Mouse (Mus musculus) B cell, adult 67 days (primary cell): ENCODE measurements around the gene Oxa1l. TPM values are rescaled to one million over a fixed set of nuclear protein-coding genes. Genes with fewer than 3 reads are reported as not detected.

Experiments
- total RNA-seq, 2 experiments: library from RNA; stranded (reverse); gene quantifications; 4 replicates each; pipeline ENCODE4 v1.2.4; 2023

Gene Oxa1l
- 100 to 1,000 TPM in 1 of 2 experiments, 10 to 100 TPM in 1; 92.5 to 102 TPM for total RNA-seq

DNA sequence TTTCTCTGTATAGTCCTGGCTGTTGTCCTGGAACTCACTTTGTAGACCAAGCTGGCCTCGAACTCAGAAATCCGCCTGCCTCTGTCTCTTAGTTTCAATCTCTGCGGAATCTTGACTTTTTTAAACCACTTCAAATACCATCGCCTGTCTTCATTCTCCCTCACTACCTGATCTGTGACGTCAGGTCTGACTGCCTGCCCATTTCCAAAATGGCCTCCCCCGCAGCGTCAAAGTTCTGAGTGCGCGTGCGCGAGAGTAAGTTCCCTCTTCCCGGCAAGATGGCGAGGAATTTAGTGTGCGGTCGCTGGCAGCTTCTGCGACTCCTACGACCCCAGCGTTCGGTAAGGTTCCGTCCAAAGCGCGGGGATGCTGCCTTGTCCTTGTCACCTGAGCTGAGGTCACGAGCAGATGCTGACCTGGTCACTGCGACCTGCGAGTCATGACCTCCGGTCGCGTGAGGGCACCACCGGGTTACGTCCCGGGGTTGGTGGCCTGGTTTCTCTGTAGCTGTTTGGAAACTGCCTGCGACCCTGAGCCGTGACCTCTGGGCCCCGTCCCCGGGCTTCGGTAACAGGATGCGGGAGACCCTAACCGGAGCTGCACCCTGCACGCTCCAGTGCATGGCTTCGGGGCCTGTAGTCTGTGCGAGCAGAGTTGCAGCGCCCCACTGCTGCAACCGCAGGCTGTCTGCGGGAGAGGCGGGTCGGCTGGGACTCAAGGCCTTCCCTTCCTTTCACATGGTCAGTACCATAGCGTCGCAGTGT, at the start of gene Oxa1l:
Oxa1l (plus strand) TSS at position 258 of the 764 bp plus-strand sequence.

DNA sequence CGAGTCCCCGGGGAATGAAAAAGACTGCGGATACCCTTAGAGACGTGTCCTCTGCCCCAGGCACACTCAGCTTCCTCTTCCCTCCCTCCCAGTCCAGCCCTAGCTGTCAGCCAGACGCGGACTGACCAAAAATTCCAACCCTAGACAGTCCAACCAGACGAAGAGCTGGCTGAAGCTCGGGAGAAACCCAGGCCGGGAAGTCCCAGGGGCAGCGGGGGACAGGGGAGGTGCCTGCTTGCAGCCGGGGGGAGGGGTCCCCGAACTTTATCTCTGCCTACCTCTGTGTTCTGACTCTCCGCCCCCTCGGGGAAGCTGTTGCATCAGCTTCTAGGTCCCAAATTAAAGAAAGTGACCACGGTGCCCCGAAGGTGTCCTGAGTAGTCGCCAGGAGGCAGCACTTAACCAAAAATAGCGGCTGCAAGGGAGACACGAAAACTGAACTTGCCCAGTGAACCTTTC, 57.0 kb downstream of the Oxa1l start, which contains the start of gene Slc7a7:
Slc7a7 (minus strand) TSS at position 158 of the 459 bp plus-strand sequence.

Other genes starting within 250 kb of the Oxa1l start
- 100 to 1,000 TPM; 129 to 138 TPM for gene Dad1, start 106.7 kb upstream of the Oxa1l start, total RNA-seq
- gene Abhd4, start 106.6 kb upstream of the Oxa1l start, total RNA-seq = 10 to 100 TPM in 1 of 2 experiments, 1 to 10 TPM in 1; 6.2 to 11.6 TPM
- under 1 TPM; 0.09 to 0.17 TPM for gene Olfr49, start 75.9 kb upstream of the Oxa1l start, total RNA-seq
- 1 to 10 TPM; 5.7 to 7.1 TPM for gene Slc7a7, start 56.9 kb downstream of the Oxa1l start, total RNA-seq
- gene Mrpl52, start 66.1 kb downstream of the Oxa1l start, total RNA-seq = 100 to 1,000 TPM in 1 of 2 experiments, 10 to 100 TPM in 1; 82.4 to 121 TPM
- gene Mmp14, start 70.8 kb downstream of the Oxa1l start, total RNA-seq = under 1 TPM in 1 of 2 experiments, not detected in 1; 0.90 TPM
- gene Lrp10, start 103.3 kb downstream of the Oxa1l start, total RNA-seq = 100 to 1,000 TPM; 186 to 221 TPM
- 1 to 10 TPM; 1.5 TPM for gene Rem2, start 115.3 kb downstream of the Oxa1l start, total RNA-seq
- gene Prmt5, start 156.7 kb downstream of the Oxa1l start, total RNA-seq = 10 to 100 TPM; 35.7 to 39.8 TPM
- gene Haus4, start 193.8 kb downstream of the Oxa1l start, total RNA-seq = 10 to 100 TPM; 11.6 to 13.0 TPM
- gene Ajuba, start 216.7 kb downstream of the Oxa1l start, total RNA-seq = not detected
- 1 to 10 TPM; 6.0 to 7.2 TPM for gene 4931414P19Rik, start 245.2 kb downstream of the Oxa1l start, total RNA-seq